Mouse (Mus musculus) embryo, embryonic 10 days (tissue): ENCODE data around the gene Ctsz.
A peak's percentile ranks its signal among the peaks of the same experiment; 100 is the strongest.

Experiments used
- DNase-seq: peaks from one replicate; pipeline ENCODE4 v3.0.0-alpha.2; 2015; ENCODE audit warnings: low spot score

Ctsz gene

GRCm38 (mm10) chr2:174438737-174439449 lies at the start of gene Ctsz:
Gene Ctsz (minus strand): TSS chr2:174439039.
- DNase-seq = peak; percentile 75

GRCm38 (mm10) chr2:174487005-174487404 lies 48.2 kb upstream of the Ctsz start:
- no peak for DNase-seq

- DNase-seq = no peak
Measured at GRCm38 (mm10) chr2:174478746-174479145, 39.9 kb upstream of the Ctsz start.

- DNase-seq = no peak
Measured at GRCm38 (mm10) chr2:174477543-174478319, 38.9 kb upstream of the Ctsz start.

GRCm38 (mm10) chr2:174473550-174473927 lies 34.7 kb upstream of the Ctsz start:
- DNase-seq = no peak

- DNase-seq = peak; percentile 98
Measured at GRCm38 (mm10) chr2:174472818-174473549, 34.1 kb upstream of the Ctsz start, which contains the start of gene Prelid3b. Gene Prelid3b (minus strand): TSS chr2:174473081.

GRCm38 (mm10) chr2:174472407-174472806 lies 33.6 kb upstream of the Ctsz start:
- peak; percentile 57 for DNase-seq

GRCm38 (mm10) chr2:174470786-174471405 lies 32.1 kb upstream of the Ctsz start:
- no peak for DNase-seq

- no peak for DNase-seq
Measured at GRCm38 (mm10) chr2:174470333-174470732, 31.5 kb upstream of the Ctsz start.

- DNase-seq = peak; percentile 97
Measured at GRCm38 (mm10) chr2:174463789-174464523, 25.1 kb upstream of the Ctsz start, which contains the start of gene Atp5e. Gene Atp5e (minus strand): TSS chr2:174464105.

GRCm38 (mm10) chr2:174463370-174463769 lies 24.5 kb upstream of the Ctsz start:
- DNase-seq = no peak

- DNase-seq = no peak
Measured at GRCm38 (mm10) chr2:174459365-174459764, 20.5 kb upstream of the Ctsz start.

GRCm38 (mm10) chr2:174453681-174454080 lies 14.8 kb upstream of the Ctsz start:
- no peak for DNase-seq

- no peak for DNase-seq
Measured at GRCm38 (mm10) chr2:174450353-174450752, 11.5 kb upstream of the Ctsz start, which contains the start of gene Tubb1. Gene Tubb1 (plus strand): TSS chr2:174450695.

GRCm38 (mm10) chr2:174448405-174448804 lies 9.6 kb upstream of the Ctsz start:
- no peak for DNase-seq

GRCm38 (mm10) chr2:174446905-174447304 lies 8.1 kb upstream of the Ctsz start:
- DNase-seq = no peak

- DNase-seq = no peak
Measured at GRCm38 (mm10) chr2:174446492-174446891, 7.7 kb upstream of the Ctsz start.

- DNase-seq = no peak
Measured at GRCm38 (mm10) chr2:174445018-174445417, 6.2 kb upstream of the Ctsz start.

- DNase-seq = no peak
Measured at GRCm38 (mm10) chr2:174444359-174444758, 5.5 kb upstream of the Ctsz start.

GRCm38 (mm10) chr2:174443046-174443445 lies 4.2 kb upstream of the Ctsz start:
- no peak for DNase-seq

- DNase-seq = no peak
Measured at GRCm38 (mm10) chr2:174442460-174442859, 3.6 kb upstream of the Ctsz start.
